Mouse (Mus musculus) urinary bladder, postnatal 14 days (tissue): ENCODE data around the gene Kalrn.

Experiments
- DNase-seq: peaks from one replicate; pipeline ENCODE4 v3.0.0; 2021; ENCODE audit warnings: low spot score

Kalrn gene

DNA sequence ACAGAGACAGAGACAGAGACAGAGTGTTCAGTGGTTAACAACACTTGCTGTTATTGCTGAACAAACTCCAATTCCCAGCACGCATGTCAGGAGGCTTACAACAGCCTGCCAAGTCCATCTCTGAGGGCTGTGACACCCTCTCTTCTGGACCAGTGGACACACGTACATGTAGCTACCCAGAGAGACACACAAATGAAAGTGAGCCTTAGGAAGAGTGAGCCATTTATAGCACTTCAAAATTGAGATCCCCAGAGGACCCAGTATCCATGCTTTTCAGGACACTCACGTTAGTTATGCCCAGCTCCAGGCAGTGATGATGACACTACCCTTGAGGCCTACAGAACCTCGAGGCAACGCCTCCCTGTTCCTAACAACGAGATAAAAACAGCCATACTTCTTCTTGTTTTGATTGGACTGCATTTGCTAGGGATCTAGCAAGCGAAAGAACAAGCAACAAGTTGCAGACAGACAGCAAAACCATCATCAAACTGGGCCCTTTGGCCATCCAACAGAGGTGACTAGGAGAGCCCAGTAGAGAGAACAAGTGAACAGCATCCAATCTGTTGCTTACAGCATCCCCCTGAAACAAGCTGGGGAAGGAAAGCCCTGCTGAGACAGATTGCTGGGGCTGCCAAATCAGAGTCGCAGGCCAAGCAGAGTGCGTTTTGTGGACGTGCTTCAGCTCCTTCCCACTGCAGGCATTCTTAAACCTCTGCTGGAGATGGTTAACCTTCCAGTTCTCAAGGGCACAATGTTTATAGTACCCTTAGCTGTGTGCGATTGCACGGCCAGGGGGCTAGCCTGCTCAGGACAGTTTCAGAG, 634.8 kb downstream of the Kalrn start:
- DNase-seq: no peak

DNA sequence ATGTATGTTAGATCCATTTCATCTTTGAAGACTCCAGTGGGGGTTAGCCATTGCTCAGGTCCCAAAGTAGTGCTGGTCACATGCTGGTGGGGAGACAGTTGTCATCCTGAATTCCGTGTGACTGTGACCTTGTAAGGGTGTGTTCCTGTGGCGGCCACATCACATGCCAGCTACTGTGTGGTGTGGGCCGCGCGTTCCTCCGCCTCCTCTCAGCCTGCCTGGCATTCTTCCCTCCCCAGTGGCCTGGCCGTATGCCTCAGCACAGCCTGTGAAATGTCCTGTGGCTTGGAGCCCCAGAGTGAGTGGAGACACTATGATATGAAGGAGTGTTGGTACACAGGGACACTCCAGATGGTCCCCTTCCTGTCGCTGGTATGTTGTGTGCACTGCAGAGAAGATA, 635.8 kb downstream of the Kalrn start:
- DNase-seq: peak; percentile 61

DNA sequence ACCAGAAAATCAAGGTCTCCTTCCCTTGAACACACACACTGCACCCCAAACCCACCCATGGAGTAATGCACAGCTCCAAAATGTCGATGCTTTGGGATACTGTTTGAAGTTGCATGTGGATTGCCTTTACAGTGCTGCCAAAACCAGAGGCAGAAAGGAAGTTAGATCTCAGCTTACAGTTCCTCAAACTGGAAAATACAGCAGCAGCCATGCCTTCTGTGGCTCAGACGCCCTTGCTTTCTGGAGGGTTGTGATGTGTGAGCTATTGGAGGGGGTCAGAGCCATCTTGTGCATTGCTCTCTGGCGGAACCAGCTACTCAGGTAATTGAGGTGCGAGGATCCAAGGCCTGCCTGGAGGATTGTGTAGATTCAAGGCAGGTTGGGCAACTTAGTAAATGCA, 636.4 kb downstream of the Kalrn start:
- no peak for DNase-seq

DNA sequence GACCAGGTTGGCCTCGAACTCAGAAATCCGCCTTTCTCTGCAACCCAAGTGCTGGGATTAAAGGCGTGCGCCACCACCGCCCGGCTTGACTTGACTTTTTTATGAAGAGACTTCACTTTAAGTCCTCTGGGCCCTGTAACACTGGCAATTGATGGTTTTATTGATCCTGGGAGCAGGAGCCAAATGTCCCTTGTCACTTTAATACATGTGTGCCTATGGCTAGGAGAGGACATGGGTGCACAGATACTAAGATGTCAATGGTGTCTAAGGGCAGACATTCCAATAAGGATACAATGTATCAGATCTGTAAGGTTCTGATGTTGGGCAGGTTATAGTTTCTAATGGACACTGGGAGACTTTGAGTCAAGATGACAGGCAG, 637.9 kb downstream of the Kalrn start:
- no peak for DNase-seq

DNA sequence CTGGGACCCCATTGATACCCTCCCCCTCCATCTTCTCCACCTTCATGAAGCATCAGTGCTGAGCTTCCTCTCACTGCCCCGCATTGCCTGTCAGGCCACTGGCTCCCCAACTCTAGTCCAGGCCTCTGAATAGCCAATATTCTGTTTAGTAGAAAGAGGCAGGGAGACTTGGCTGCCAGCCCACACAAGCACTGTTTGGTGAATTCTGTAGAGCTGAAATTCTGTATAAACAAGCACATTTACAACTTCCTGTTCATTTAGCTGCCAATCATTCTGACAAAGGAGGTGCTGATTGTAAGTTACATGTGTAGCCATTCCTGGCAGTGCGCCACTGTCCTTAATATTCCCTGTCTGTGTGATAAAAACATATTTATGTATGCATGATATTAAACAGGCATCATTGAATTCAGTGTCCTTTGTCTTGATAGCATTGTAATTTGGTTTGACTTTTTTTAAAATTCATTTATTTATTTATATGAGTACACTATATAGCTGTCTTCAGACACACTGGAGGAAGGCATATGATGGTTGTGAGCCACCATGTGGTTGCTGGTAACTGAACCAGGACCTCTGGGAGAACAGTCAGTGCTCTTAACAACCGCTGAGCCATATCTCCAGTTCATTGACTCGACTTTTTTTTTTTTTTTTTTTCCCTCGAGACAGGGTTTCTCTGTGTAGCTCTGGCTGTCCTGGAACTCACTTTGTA, 638.5 kb downstream of the Kalrn start:
- DNase-seq: peak; percentile 35

DNA sequence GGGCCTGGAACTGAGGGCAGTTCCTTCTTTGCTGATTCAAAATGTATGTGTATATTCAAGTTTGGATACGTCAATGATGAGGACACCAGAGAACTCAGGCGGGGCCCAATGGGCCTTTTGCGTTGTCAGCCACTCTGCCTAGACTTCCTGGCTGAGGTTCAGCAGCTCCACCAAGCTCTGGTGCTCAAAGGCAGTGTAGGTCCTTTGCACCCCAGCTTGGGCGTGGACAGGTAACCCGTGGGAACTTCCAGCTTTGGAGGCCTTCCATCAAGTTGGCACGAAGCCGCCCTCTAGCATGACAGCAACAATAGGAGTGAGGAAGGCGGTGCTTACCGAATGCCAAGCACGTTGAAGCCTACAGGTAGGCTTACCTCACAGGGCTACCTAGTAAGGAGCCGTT, 639.9 kb downstream of the Kalrn start:
- no peak for DNase-seq

DNA sequence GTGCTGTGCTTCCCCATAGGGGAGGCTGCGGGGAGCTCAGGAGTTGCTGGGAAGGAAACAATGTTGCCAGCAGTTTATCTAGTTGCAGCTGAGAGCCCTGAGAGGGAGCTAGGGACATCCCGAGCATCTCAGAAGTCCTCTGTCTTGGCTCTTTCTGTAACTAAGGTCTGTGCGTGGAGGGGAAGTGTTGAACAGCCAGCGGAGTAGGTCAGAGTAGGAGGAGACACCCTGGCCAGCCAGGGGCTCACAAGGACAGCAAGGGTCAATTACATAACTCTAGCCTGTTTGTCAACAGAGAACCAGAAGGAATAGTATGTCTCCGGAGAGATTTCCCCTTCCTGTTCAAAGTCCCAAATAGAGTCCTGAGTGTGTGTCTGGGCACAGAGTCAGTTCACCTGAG, 641.2 kb downstream of the Kalrn start:
- no peak for DNase-seq

DNA sequence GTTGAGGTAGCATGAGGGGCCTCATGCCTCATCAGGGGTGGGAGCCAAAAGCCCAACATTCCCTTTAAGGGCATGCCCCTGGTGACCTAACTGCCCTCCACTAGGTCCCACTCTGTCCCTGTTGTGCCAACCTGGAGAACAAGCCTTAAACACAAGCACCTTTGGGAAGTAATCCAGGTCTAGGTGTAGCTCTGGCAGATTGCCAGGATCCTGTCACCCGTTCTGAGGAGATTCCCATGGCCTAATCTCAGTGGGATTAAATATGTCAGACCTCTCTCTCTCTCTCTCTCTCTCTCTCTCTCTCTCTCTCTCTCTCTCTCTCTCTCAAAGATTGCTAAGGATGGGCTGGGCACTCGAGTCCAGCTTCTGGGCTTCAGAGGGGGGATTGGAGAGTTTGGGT, 641.6 kb downstream of the Kalrn start:
- no peak for DNase-seq

DNA sequence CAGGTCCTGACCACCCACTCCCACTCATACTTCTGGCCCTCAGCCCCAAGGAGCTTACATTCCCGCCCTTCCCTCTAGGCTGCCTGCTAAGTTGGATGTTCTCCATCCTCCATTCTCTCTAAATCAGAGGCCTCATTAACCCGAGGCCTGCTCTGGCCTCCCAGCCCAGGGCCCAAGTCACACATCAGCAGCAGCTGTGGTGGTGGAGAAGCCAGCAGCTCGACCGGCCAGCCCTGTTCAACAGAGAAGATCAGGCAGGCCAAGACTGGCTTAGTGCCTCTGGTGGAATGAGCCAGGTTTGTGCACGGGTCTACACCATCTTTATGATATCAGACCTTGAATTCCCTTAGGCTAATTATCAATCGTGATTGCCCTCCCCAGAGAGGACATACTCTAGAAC, 642.5 kb downstream of the Kalrn start:
- peak; percentile 31 for DNase-seq

DNA sequence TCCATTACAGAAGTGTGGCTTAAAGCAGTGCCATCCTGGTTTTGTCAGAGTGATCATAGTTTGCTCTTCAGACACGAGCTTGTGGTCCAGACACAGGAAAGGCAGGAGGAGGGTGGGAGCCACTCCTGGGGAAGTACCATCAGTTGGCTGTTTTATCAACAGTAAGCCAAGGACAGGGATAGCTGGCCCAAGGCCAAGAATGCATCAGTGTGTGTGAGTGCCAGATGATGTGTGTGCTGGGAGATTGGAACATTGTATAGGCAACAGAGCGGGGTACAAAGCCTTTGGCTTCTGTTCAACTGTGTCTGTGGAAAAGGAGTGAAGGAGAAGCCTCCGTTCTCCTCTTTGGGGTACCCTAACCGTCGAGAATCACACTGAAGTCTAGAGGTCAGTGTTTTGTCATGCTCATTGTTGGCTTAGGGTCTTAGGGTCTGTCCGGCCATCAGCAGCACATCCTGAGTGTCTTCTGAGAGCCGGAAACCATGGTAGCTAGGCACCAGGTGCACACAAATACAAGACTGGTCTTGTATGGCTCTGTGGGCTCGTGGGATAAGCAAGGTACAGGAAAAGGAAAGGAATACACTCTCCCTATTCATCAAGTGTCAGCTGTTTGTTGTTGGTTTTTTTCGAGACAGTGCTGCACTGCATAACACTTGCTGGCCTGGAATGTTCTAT, 644.4 kb downstream of the Kalrn start:
- no peak for DNase-seq

DNA sequence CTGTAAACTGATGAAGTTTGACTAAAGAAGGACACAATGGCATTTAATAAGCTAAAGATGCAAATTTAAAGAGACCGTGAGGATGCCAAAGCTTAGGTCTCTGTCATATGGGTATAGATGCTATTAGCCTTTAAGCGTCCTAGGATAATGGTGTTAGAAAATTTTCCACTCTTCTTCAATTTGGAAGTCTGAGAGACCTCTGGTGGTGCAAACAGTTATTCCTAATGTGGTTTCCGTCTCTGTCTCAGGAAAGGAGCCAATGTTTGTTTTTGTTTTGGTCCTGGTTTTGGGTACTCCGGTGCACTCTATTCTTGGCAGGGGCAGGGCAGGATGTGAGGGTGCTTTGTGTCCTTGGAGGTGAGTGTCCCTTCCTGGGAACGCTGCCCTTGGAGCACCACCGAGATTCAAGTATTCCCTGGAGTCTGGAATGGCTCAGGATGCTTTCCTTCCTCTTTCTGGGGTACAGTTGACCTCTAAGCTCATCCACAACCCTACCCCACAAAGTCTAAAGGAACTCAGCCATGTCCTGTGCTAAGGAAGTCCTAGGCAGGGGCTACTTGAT, 646.0 kb downstream of the Kalrn start:
- DNase-seq: no peak

DNA sequence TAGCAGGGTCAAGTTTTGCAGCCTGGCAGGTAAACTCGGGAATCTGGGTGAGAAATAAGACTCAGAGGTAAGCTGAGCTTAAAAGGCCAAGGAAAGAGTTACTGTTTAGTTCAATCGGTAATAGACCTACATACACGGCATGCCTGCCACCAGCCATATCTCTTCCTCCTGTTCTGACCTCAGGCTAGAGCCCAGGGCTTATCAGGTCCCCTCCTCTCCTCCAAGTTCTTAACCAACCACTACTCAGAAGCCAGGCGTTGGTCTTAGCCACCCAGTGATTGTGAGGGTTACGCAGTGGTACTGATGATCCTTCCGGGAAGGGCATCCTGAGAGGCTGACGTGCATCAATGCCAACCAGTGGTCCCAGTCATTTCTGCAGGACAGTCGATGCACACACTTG, 649.6 kb downstream of the Kalrn start:
- no peak for DNase-seq

DNA sequence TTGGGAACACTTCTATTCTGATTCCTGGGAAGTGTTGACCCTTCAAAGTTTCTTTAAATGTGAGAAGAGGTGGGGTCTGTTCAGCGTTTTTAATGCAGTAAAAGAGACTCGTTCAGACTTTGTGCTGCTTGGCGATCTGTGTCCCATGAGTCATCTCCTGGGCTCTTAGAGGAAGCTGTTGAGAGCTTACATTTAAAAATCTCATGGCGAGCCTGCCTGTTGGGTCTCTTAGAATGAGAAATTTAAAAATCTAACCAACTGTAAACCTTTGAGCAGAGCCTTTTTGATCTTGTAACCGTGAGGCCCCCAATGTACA, 650.4 kb downstream of the Kalrn start:
- DNase-seq: no peak

DNA sequence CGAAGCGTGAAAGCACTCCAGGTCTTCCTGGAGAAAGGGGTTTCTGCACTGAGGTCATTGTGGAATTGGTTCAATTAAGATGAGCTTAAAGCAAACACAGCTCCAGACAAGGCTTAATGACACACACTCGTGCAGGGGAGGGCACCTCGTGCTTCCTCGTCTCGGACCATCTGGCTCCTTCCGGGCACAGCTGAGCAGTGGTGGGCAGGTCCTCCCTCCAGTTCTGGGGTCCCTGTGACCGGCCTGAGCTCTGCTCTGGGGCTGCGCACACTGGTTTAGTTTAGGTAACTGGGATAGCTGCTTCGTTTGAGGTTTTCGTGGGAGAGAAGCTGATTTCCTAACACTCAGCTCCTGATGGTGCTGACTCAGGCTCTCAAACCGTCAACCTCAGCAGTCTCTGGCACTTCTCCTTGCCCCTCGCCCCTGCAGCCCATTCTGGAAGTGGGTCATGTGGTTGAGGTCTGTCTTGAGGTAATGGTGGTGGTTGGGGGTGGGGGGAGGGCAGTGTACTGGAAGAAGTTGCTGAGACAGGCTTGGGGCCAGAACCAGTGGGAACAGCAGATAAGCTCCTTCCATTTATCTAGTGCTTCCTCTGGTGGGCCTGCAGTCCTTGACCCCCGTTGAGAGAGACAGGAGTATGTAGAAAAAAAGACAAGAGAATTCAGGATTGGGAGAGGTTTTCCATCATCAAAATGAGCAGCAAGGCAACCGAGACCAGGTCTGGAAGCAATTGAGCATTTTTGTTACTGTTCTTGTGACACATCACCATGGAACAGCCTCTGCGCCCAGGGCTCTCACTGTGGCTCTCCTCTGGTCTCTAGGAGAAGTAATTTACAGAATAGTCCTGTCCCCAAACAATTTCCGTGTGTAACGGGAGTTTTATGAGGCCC, 651.0 kb downstream of the Kalrn start:
- DNase-seq: no peak

DNA sequence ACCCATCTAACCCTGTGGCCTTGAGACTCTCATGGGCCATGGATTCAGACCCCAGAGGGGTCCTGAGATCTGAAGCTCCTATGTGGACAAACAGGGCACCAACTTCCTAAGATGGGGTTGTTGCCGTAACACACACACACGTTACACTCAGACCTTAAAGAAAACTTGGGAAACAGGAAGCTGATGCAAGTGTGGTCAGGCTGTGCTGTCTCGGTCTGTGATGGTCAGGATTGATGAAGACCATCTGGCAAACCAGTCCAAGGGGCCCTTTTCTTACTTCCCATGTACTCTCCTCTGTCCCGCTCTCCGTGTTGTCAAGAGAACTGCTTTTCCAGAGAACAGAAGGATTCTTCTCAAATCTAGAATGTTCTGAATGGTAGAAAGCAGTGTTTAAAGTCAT, 651.8 kb downstream of the Kalrn start:
- DNase-seq: no peak
